Mouse (Mus musculus) mouse trophoblast stem cell (cell line): Measurements from ENCODE around the gene Klhl33.
"Not testable (repeated sequence)": the region's sequence is repeated elsewhere in the genome, so short reads cannot be mapped to it uniquely, and the experiment has no call there.

Experiments
- in situ Hi-C, 2 experiments: fragments of 300-500 bp; cut with MseI, MboI; formaldehyde crosslinking; loops; 2 replicates in 1 of 2; 3 replicates in 1 of 2; pipeline ENCODE4 v1.15.1; 2025

Gene Klhl33

GRCm38 (mm10) chr14:50897374-50897765 lies at the start of gene Klhl33:
Klhl33 (minus strand) TSS chr14:50897507.
- in situ Hi-C loops = no loop called here

- in situ Hi-C loops = not testable (repeated sequence)
Observed at GRCm38 (mm10) chr14:50945526-50945925, 48.2 kb upstream of the Klhl33 start.

- in situ Hi-C loops = not testable (repeated sequence)
Observed at GRCm38 (mm10) chr14:50945081-50945480, 47.8 kb upstream of the Klhl33 start.

GRCm38 (mm10) chr14:50944668-50945033 lies 47.3 kb upstream of the Klhl33 start:
- in situ Hi-C loops = not testable (repeated sequence)

- in situ Hi-C loops = no loop called here
Observed at GRCm38 (mm10) chr14:50943932-50944667, 46.8 kb upstream of the Klhl33 start, which contains the start of gene Gm49342. Gm49342 (plus strand) TSS chr14:50944517.

- in situ Hi-C loops = no loop called here
Observed at GRCm38 (mm10) chr14:50938940-50939339, 41.6 kb upstream of the Klhl33 start.

GRCm38 (mm10) chr14:50938119-50938908 lies 41.0 kb upstream of the Klhl33 start:
- in situ Hi-C loops = no loop called here

- in situ Hi-C loops = no loop called here
Observed at GRCm38 (mm10) chr14:50936649-50937048, 39.3 kb upstream of the Klhl33 start.

- in situ Hi-C loops = no loop called here
Observed at GRCm38 (mm10) chr14:50931493-50932020, 34.2 kb upstream of the Klhl33 start.

- in situ Hi-C loops = no loop called here
Observed at GRCm38 (mm10) chr14:50930754-50931492, 33.6 kb upstream of the Klhl33 start, which contains the start of the genes Pip4p1 and Pnp. Pip4p1 (minus strand) TSS chr14:50930856. Pnp (plus strand) TSS chr14:50931082.

- in situ Hi-C loops = no loop called here
Observed at GRCm38 (mm10) chr14:50930377-50930753, 33.1 kb upstream of the Klhl33 start.

GRCm38 (mm10) chr14:50929951-50930350 lies 32.6 kb upstream of the Klhl33 start:
- in situ Hi-C loops = no loop called here

- in situ Hi-C loops = no loop called here
Observed at GRCm38 (mm10) chr14:50927366-50927765, 30.1 kb upstream of the Klhl33 start.

- in situ Hi-C loops = no loop called here
Observed at GRCm38 (mm10) chr14:50925111-50925920, 28.0 kb upstream of the Klhl33 start.

GRCm38 (mm10) chr14:50924281-50925064 lies 27.2 kb upstream of the Klhl33 start, which contains the start of the genes Osgep and Apex1:
Osgep (minus strand) TSS chr14:50924893.
Apex1 (plus strand) TSS chr14:50924968.
- in situ Hi-C loops = no loop called here

- in situ Hi-C loops = not testable (repeated sequence)
Observed at GRCm38 (mm10) chr14:50923437-50923836, 26.1 kb upstream of the Klhl33 start.

GRCm38 (mm10) chr14:50911356-50911755 lies 14.0 kb upstream of the Klhl33 start:
- in situ Hi-C loops = no loop called here

- in situ Hi-C loops = no loop called here
Observed at GRCm38 (mm10) chr14:50908126-50908525, 10.8 kb upstream of the Klhl33 start.

GRCm38 (mm10) chr14:50905327-50905726 lies 8.0 kb upstream of the Klhl33 start:
- in situ Hi-C loops = not testable (repeated sequence)

- in situ Hi-C loops = no loop called here
Observed at GRCm38 (mm10) chr14:50904828-50905129, 7.5 kb upstream of the Klhl33 start.
